Mouse (Mus musculus) limb, embryonic 11.5 days (tissue): ENCODE results near the gene Pus7l. TPM values are rescaled to one million over a fixed set of nuclear protein-coding genes. Genes with fewer than 3 reads are reported as not detected.
"Not testable (repeated sequence)": the region's sequence is repeated elsewhere in the genome, so short reads cannot be mapped to it uniquely, and the experiment has no call there.

Experiments
- ATAC-seq: fragments of 200-750 bp; cut with Nextera tagmentation; 2 replicates; pipeline ENCODE4 v1.8.0; 2017; ENCODE audit warnings: low read depth; ENCODE audit not compliant: insufficient number of reproducible peaks, low FRiP score, low TSS enrichment
- DNase-seq: peaks from one replicate; pipeline ENCODE4 v3.0.0-alpha.2; 2015; ENCODE audit warnings: low spot score
- H3K27ac ChIP-seq: fragments of 300-500 bp; sonication (generic); replicated peaks from 2 replicates; pipeline ENCODE4 v1.5.1; 2014; ENCODE audit warnings: low read depth, mild to moderate bottlenecking, low read length
- H3K27me3 ChIP-seq: fragments of 300-500 bp; sonication (generic); 2 replicates; pipeline ENCODE4 v1.6.1; 2014; ENCODE audit warnings: mild to moderate bottlenecking, low read length, mixed read lengths; ENCODE audit not compliant: control insufficient read depth, insufficient read depth
- H3K36me3 ChIP-seq: fragments of 300-500 bp; sonication (generic); 2 replicates; pipeline ENCODE4 v1.6.1; 2014; ENCODE audit warnings: mild to moderate bottlenecking, low read length, moderate library complexity, mixed read lengths; ENCODE audit not compliant: control insufficient read depth, insufficient read depth
- H3K4me1 ChIP-seq: fragments of 300-500 bp; sonication (generic); 2 replicates; pipeline ENCODE4 v1.6.1; 2014; ENCODE audit warnings: low read length, mixed read lengths; ENCODE audit not compliant: control insufficient read depth, insufficient read depth
- H3K4me2 ChIP-seq: fragments of 300-500 bp; sonication (generic); 2 replicates; pipeline ENCODE4 v1.6.1; 2014; ENCODE audit warnings: low read depth, mild to moderate bottlenecking, moderate library complexity; ENCODE audit not compliant: severe bottlenecking
- H3K4me3 ChIP-seq: fragments of 300-500 bp; sonication (generic); 2 replicates; pipeline ENCODE4 v1.5.1; 2014; ENCODE audit warnings: low read depth, low read length
- H3K9ac ChIP-seq: fragments of 300-500 bp; sonication (generic); 2 replicates; pipeline ENCODE4 v1.6.1; 2014; ENCODE audit warnings: mild to moderate bottlenecking, low read length
- H3K9me3 ChIP-seq: fragments of 300-500 bp; sonication (generic); 2 replicates; pipeline ENCODE4 v1.6.1; 2016; ENCODE audit warnings: low read length; ENCODE audit not compliant: control insufficient read depth
- WGBS: fragments of 180-500 bp; shearing (Covaris S2); extraction: QIAGEN DNeasy Blood & Tissue Kit; methylation state at CpG from one replicate; pipeline ENCODE4 v1.1.7; 2014; 5-methylcytosine and 5-hydroxymethylcytosine counted together
- polyA plus RNA-seq: library from polyadenylated mRNA; unstranded; fragments of >200 nt; fragmentation: Nextera tagmentation; extraction: Ambion mirVana; gene quantifications from 2 replicates; pipeline ENCODE4 v1.2.1, GENCODE M21; 2014

The Pus7l gene
- polyA plus RNA-seq, 1 experiment from 2014 or later: 9.0 TPM

GRCm38 (mm10) chr15:94499260-94499659, 44.1 kb downstream of the Pus7l start:
- DNase-seq: no peak
- H3K36me3 ChIP-seq: no peaks in the 10 kb centered on the region
- H3K9me3 ChIP-seq: no peaks in the 10 kb centered on the region
- H3K4me2 ChIP-seq: no peak overlapping the region
- whole genome bisulfite sequencing: 78% methylated on average over 1 of the region's 1 CpGs
- H3K27me3 ChIP-seq: no peaks in the 10 kb centered on the region
- no peak overlapping the region for H3K27ac ChIP-seq
- H3K9ac ChIP-seq: no peak overlapping the region
- no peak overlapping the region for H3K4me3 ChIP-seq
- ATAC-seq: no peak
- no peaks in the 10 kb centered on the region for H3K4me1 ChIP-seq

DNA sequence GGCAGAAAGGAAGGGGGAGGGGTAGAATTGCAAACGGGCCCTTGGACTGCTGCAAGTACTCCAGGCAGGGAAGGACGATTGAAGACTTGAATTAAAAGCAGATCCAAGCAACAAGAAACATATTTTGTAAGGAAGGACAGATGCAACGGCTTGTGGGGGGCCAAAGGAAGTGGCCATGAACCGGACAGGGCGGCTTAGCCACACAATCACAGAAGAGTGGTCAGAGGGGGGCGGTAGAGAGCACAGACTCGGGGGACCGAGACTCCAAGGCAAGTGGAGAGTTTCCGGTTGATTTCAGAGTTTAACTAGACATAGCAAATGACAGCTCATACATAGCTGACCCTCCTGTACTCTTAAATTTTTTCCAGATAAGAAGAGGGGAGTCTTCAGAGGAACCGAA, 47.4 kb downstream of the Pus7l start:
- H3K9ac ChIP-seq: no peak overlapping the region
- no peaks in the 10 kb centered on the region for H3K27me3 ChIP-seq
- no peaks in the 10 kb centered on the region for H3K9me3 ChIP-seq
- no peak for ATAC-seq
- DNase-seq: peak; percentile 51
- H3K36me3 ChIP-seq: no peaks in the 10 kb centered on the region
- H3K27ac ChIP-seq: no peak overlapping the region
- H3K4me2 ChIP-seq: no peak overlapping the region
- 56% methylated on average over 10 of the region's 10 CpGs for WGBS
- no peak overlapping the region for H3K4me3 ChIP-seq
- H3K4me1 ChIP-seq: no peaks in the 10 kb centered on the region

GRCm38 (mm10) chr15:94494445-94494844, 48.9 kb downstream of the Pus7l start:
- no peaks in the 10 kb centered on the region for H3K36me3 ChIP-seq
- no peak overlapping the region for H3K9ac ChIP-seq
- H3K4me3 ChIP-seq: no peak overlapping the region
- H3K4me1 ChIP-seq: no peaks in the 10 kb centered on the region
- DNase-seq (no peak), ATAC-seq (no peak)
- no peak overlapping the region for H3K4me2 ChIP-seq
- no peaks in the 10 kb centered on the region for H3K27me3 ChIP-seq
- H3K27ac ChIP-seq: no peak overlapping the region
- WGBS: 97% methylated on average over 1 of the region's 1 CpGs
- H3K9me3 ChIP-seq: no peaks in the 10 kb centered on the region

DNA sequence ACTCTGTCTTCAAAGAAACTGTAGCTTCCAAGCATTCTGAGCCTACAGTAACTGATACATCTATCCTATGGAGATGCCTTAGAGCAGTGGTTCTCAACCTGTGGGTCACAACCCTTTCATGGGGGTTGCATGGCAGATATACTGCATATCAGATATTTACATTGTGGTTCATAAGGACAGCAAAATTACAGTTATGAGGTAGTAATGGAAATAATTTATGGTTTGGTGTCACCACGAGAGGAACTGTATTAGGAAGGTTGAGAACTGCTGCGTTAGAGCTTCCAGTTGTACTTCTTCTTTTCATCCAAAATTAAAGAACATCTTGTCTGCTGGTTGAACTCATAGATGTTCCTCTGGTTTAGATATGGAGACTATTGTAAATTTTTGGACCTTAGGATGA, 53.9 kb downstream of the Pus7l start:
- ATAC-seq (no peak), DNase-seq (no peak)
- H3K4me3 ChIP-seq: no peak overlapping the region
- H3K4me1 ChIP-seq: no peaks in the 10 kb centered on the region
- no peak overlapping the region for H3K9ac ChIP-seq
- no peaks in the 10 kb centered on the region for H3K27me3 ChIP-seq
- no peaks in the 10 kb centered on the region for H3K36me3 ChIP-seq
- H3K9me3 ChIP-seq: no peaks in the 10 kb centered on the region
- WGBS: 88% methylated on average over 2 of the region's 2 CpGs
- no peak overlapping the region for H3K27ac ChIP-seq
- no peak overlapping the region for H3K4me2 ChIP-seq

- WGBS: 99% methylated on average over 2 of the region's 2 CpGs
- not testable (repeated sequence) for H3K9ac ChIP-seq, H3K36me3 ChIP-seq, H3K9me3 ChIP-seq, H3K27me3 ChIP-seq, H3K4me1 ChIP-seq, DNase-seq, H3K4me3 ChIP-seq, ATAC-seq, H3K27ac ChIP-seq, H3K4me2 ChIP-seq
Observed at GRCm38 (mm10) chr15:94488028-94488427, 55.3 kb downstream of the Pus7l start.

DNA sequence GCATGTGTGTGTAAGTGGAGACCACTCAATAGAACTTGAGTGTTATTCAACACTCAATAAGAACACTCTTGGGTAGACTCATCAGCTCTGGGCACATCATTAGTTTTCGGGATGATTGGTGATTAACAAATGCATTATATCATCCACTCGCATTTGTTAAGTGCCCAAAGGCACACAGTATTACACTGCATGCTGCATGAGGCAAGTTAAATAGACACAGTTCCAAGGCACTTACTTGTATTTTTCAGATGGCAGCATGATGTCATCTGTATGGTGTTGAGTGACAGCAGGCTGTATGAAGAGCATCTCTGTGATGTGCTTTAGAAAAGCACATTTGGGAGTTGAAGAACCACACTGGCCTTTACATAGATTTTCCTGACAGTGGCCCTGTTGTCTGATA, 60.8 kb downstream of the Pus7l start:
- 91% methylated on average over 2 of the region's 2 CpGs for WGBS
- Histone ChIP-seq H3K9ac (no peak overlapping the region), H3K36me3 (no peaks in the 10 kb centered on the region), H3K4me1 (no peaks in the 10 kb centered on the region), H3K4me2 (no peak overlapping the region), H3K27ac (no peak overlapping the region), H3K9me3 (no peaks in the 10 kb centered on the region), H3K27me3 (no peaks in the 10 kb centered on the region), H3K4me3 (no peak overlapping the region)
- DNase-seq (no peak), ATAC-seq (no peak)

- Histone ChIP-seq H3K27me3 (no peaks in the 10 kb centered on the region), H3K27ac (no peak overlapping the region), H3K9me3 (no peaks in the 10 kb centered on the region), H3K36me3 (no peaks in the 10 kb centered on the region), H3K4me1 (no peaks in the 10 kb centered on the region), H3K9ac (no peak overlapping the region), H3K4me3 (no peak overlapping the region), H3K4me2 (no peak overlapping the region)
- no peak for DNase-seq
- 90% methylated on average over 4 of the region's 4 CpGs for WGBS
- no peak for ATAC-seq
Observed at GRCm38 (mm10) chr15:94480792-94481191, 62.6 kb downstream of the Pus7l start.

GRCm38 (mm10) chr15:94480248-94480647, 63.1 kb downstream of the Pus7l start:
- no peak overlapping the region for H3K4me2 ChIP-seq
- no peak for DNase-seq
- no peak overlapping the region for H3K9ac ChIP-seq
- no peaks in the 10 kb centered on the region for H3K36me3 ChIP-seq
- no peak overlapping the region for H3K4me3 ChIP-seq
- H3K9me3 ChIP-seq: no peaks in the 10 kb centered on the region
- no peaks in the 10 kb centered on the region for H3K4me1 ChIP-seq
- H3K27ac ChIP-seq: no peak overlapping the region
- WGBS: 89% methylated on average over 5 of the region's 5 CpGs
- ATAC-seq: no peak
- no peaks in the 10 kb centered on the region for H3K27me3 ChIP-seq

DNA sequence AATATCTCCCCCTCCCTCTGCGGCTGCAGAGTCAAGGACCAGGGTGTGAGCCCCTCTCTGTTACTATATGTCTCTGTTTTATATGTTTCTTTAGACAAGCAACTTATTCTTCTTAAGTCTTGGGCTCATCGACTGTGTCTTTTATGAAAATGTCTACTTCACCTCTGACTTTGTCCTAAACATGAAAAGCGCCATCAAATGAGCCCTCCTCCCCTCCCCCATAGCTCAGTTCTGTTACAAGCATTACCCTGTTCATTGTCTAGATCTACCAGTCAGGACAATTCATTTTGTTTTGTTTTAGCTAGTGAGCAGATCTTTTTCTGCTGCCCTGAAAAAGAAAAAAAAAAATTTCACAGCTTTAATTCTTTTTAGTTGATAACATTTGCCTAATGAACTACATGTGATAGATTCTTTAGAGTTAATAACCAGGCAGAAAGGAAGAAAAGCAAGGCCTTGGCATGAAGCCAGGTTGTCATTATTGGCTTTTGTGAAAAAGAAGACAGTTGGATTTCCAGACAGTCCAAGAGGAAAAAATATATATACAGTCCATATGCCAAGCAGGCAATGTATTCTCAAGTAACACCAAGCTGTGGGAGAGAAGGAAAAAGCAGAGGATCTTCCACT, 63.7 kb downstream of the Pus7l start:
- no peaks in the 10 kb centered on the region for H3K36me3 ChIP-seq
- H3K9ac ChIP-seq: no peak overlapping the region
- no peaks in the 10 kb centered on the region for H3K9me3 ChIP-seq
- no peak overlapping the region for H3K4me3 ChIP-seq
- ATAC-seq: no peak
- DNase-seq: no peak
- no peaks in the 10 kb centered on the region for H3K4me1 ChIP-seq
- H3K27ac ChIP-seq: no peak overlapping the region
- 86% methylated on average over 3 of the region's 3 CpGs for WGBS
- no peaks in the 10 kb centered on the region for H3K27me3 ChIP-seq
- no peak overlapping the region for H3K4me2 ChIP-seq
